Comparison of ENCODE assay signal across 8 mouse cellular contexts in the genomic region with DNA sequence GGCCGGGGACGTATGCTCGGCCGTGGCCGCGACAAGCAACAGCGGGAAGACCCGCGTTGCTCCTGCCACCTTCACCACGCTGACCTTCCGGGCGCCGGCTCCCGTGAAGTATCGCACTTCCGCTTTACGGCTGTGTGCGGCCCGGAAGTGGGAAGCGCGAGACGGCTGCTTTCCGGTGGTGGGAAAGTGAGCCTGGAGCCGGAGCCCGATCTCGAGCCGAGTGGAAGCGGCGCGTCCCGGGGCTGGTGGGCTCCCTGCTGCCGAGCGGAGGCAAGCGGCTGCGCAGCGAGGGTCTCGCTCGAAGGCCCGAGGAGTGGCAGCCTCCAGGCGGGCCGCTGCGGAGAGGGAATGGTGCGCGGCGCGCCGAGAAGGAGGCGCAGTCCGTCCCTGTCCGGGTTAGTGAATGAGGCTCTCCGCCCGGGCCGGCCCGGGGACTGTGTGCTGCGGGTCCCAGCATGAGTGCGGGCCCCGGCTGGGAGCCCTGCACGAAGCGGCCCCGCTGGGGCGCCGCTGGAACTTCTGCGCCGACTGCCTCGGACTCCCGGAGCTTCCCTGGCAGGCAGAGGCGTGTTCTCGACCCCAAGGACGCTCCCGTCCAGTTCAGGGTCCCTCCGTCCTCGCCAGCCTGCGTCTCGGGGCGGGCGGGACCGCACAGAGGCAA. TPM values are rescaled to one million over a fixed set of nuclear protein-coding genes. Genes with fewer than 3 reads are reported as not detected.
DNase-seq lines count a peak whose midpoint lies in the region; ATAC-seq lines count a peak whose summit lies in the region.

Gene Timm23 (minus strand): TSS at position 108 of the 661 bp plus-strand sequence.
Gene Parg (plus strand): TSS at position 159 of the 661 bp plus-strand sequence.

- H3K27ac ChIP-seq in hindbrain, embryonic 11.5 days (ENCODE audit: low read depth, low read length) = peak within 1 kb of the TSS; percentile 67; the same call in 1 of the 2 replicates

- peak within 1 kb of the TSS; percentile 94 for H3K9ac ChIP-seq in hindbrain, embryonic 11.5 days (ENCODE audit: low read depth, low read length)

- no peaks in the 10 kb centered on the region for H3K9me3 ChIP-seq in hindbrain, embryonic 11.5 days (ENCODE audit: control insufficient read depth, low read length)

- peak within 1 kb of the TSS; percentile 91 for H3K4me2 ChIP-seq in hindbrain, embryonic 11.5 days (replicated peaks; ENCODE audit: low read depth, low read length)

- peak; percentile 99 for ATAC-seq in frontal cortex, adult (ENCODE audit: low TSS enrichment)
- peak; percentile 95 for ATAC-seq in hindbrain, embryonic 11.5 days (ENCODE audit: low FRiP score)

- H3K27me3 ChIP-seq in hindbrain, embryonic 11.5 days (ENCODE audit: control insufficient read depth, insufficient read depth, low read length) = no peaks in the 10 kb centered on the region

- WGBS in hindbrain, embryonic 11.5 days = under 1% methylated on average over 61 of the region's 77 CpGs

- peaks cover 3% of the 10 kb centered on the region; the same call in 1 of the 2 replicates for H3K4me1 ChIP-seq in hindbrain, embryonic 11.5 days (replicated peaks; ENCODE audit: control insufficient read depth, insufficient read depth, low read length)

- peaks cover 4% of the 10 kb centered on the region; the same call in 1 of the 2 replicates for H3K36me3 ChIP-seq in hindbrain, embryonic 11.5 days (ENCODE audit: control insufficient read depth, insufficient read depth, low read length)

- peak within 1 kb of the TSS; percentile 100 for H3K4me3 ChIP-seq in hindbrain, embryonic 11.5 days (ENCODE audit: low read depth, low read length)

- DNase-seq in MEL-GATA-1-ER (ENCODE audit: extremely low read depth, low read depth) = peak; percentile 64
- peak; percentile 83 for DNase-seq in cerebellum, adult 8-10 months
- DNase-seq in hindbrain, embryonic 11.5 days (ENCODE audit: low spot score) = peak; percentile 90
- peak; percentile 83 to 89 for DNase-seq in layer of hippocampus, postnatal 10 days (ENCODE audit: low spot score in 2 of 2)
- peak; percentile 91 for DNase-seq in lung, postnatal 10 days
- peak; percentile 86 for DNase-seq in ovary, postnatal 36 days (ENCODE audit: low spot score)
- DNase-seq in thymus, postnatal 25 days = peak; percentile 84

RNA-seq across cellular contexts. Expression of gene Timm23, which starts in this region (rescaled TPM):
- polyA plus RNA-seq in hindbrain, embryonic 11.5 days (2014; fragmentation: Nextera tagmentation; extraction: Ambion mirVana) = 257 and 276 TPM in 2 replicates
- total RNA-seq in layer of hippocampus, postnatal 10 days (2021) = 100 to 1,000 TPM in 1 of 2 experiments, 10 to 100 TPM in 1; 90.9 to 109 TPM

RNA-seq across cellular contexts. Expression of gene Parg, which starts in this region (rescaled TPM):
- polyA plus RNA-seq in hindbrain, embryonic 11.5 days (2014; fragmentation: Nextera tagmentation; extraction: Ambion mirVana) = 62.0 and 69.8 TPM in 2 replicates
- 10 to 100 TPM; 50.6 to 55.7 TPM for total RNA-seq in layer of hippocampus, postnatal 10 days (2021)

Comparison
In these comparisons a context has a peak if more than half of its experiments do, and no peak if none do; other contexts are left out.
1. Peak in every context shown above with its lines: DNase-seq, ATAC-seq, H3K4me3 ChIP-seq and H3K27ac ChIP-seq.